Mouse (Mus musculus) E14TG2a.4 (cell line): ENCODE measurements around the gene Ubash3b.

Experiments
- CTCF ChIP-seq: conservative IDR thresholded peaks from 2 replicates; pipeline ENCODE4 v1.5.1; 2014; ENCODE audit warnings: low read length
- POU5F1 ChIP-seq: IDR thresholded peaks from 2 replicates; pipeline ENCODE4 v1.6.1; 2014; ENCODE audit warnings: low read length, borderline replicate concordance

DNA sequence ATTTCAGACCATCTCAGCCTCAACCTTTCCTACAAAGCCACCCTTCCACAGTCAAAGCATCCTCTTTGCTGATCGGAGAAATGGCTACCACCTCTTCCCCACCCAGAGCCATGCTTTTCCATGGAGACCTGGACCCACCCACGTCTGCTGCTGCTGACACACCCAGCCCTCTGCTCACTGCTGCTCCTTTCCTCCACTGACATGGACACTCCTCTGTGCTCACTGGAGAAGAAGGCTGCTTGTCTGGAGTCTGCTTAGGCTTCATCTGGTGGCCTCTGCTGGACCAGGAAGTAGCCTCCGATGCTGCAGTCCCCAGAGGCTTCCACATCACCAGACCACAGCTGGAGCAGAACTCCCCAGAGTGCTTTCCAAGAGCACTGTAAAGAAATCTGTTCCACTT lies 34.8 kb downstream of the Ubash3b start:
- TF ChIP-seq CTCF (no peak), POU5F1 (no peak)
